Mouse (Mus musculus) lung, postnatal 0 days (tissue): Measurements from ENCODE around the gene Med27.

Experiments
- CTCF ChIP-seq: IDR thresholded peaks from 2 replicates; pipeline ENCODE4 v1.5.1; 2016; ENCODE audit warnings: antibody characterized with exemption, mild to moderate bottlenecking
- EP300 ChIP-seq: IDR thresholded peaks from 2 replicates; pipeline ENCODE4 v1.6.1; 2016; ENCODE audit warnings: antibody characterized with exemption, mild to moderate bottlenecking, control low read depth

DNA sequence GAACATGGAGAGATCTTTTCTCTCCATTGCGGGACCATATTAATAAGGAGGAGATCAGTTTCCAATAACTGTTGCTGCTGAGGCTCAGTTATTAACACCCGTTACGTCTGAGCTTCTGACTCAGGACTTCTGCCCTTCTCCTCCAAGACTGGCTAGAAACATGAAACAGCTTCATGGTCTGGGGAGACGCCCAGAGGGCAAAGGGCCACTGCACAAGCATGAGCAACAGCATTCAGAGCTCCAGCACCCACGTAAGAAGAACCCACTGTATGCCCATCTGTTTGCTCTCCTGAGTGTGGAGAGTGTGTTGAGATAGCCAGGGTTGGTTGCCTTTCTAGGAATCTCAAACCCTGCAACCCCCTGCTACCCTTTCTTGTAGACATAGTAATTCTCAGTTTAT lies 73.3 kb downstream of the Med27 start:
- TF ChIP-seq EP300 (no peak), CTCF (peak; percentile 30; the same call in 1 of the 2 replicates)
